Mouse (Mus musculus): ENCODE measurements around the gene Chchd1. TPM values are rescaled to one million over a fixed set of nuclear protein-coding genes. Genes with fewer than 3 reads are reported as not detected.

Gene Chchd1
- total and polyA plus RNA-seq, 3 experiments: 157 to 402 (median 184) TPM

DNA sequence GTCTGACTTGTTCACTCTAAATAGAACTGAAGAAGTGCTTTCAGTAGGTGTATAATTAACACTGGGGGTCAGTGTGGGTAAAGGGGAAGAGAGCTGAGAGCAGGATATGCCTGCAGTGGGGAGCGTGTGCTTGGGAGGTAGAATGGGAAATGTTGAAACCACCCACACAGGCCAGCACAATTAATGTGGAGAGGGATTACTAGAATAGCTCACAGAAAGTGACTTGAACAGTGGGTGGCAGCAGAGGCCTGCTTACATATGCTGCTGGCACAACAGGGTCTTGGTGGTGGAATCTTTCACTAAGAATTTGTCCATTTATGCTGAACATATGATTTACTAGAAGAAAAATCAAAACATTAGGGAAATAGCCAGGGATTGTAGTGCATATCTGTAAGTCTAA, 5.8 kb upstream of the Chchd1 start:
- H3K36me3 ChIP-seq (replicated peaks in 1 of 2; ENCODE audit: control insufficient read depth in 1 of 2, insufficient read depth in 1 of 2, low read length in 1 of 2): peaks cover 21 to 72% of the 10 kb centered on the region in 2 experiments

DNA sequence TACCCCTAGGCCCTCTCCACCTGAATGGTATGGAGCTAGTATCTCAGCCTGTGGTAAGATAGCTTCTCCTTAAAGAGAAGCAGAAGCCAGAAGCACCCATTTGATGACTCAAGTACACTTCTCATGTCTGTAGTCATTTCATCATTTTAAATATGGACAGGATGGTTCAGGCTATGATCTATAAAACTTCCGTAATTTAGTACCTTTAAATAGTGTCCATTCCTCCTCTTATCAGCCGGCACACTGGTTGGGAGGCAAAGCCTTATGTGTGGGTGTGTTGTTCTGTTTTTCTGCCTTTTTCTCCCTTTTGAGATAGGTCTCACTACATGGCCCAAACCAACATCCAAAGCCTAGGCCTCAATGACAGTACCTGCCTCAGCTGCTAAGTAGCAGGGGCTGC, 4.3 kb upstream of the Chchd1 start:
- H3K4me2 ChIP-seq (ENCODE audit: insufficient read depth, low read depth, poor library complexity, severe bottlenecking): 0 out of 2 replicates have a peak overlapping the region, but pooled peaks have one; percentile 4
- no peak for DNase-seq (ENCODE audit: extremely low read depth)
- H3K27me3 ChIP-seq (replicated peaks): no peaks in the 10 kb centered on the region
- dilution Hi-C loops (cut with MboI; ENCODE audit: extremely low pct_ligation_motif_present, extremely low pct_unique_long_range_greater_than_20kb, low sequenced_read_pairs): no loop called here
- H3K36me3 ChIP-seq (replicated peaks in 1 of 2; ENCODE audit: control insufficient read depth in 1 of 2, insufficient read depth in 1 of 2, low read length in 1 of 2): peaks cover 7 to 57% of the 10 kb centered on the region in 2 experiments
- no peak overlapping the region for H3K27ac ChIP-seq (ENCODE audit: insufficient read depth, low read depth)
- H3K4me3 ChIP-seq (replicated peaks in 1 of 3; ENCODE audit: low read depth in 2 of 3, low read length in 2 of 3, poor library complexity in 1 of 3): no peak overlapping the region
- 0 out of 2 replicates have a peak overlapping the region, but pooled peaks have one; percentile 20 for H3K9ac ChIP-seq (ENCODE audit: insufficient read depth, low read depth)
- no peaks in the 10 kb centered on the region for H3K9me3 ChIP-seq (replicated peaks; ENCODE audit: low read length)
- H3K79me2 ChIP-seq (replicated peaks; ENCODE audit: control insufficient read depth, extremely low read depth, insufficient read depth, poor library complexity, severe bottlenecking): peaks cover 79% of the 10 kb centered on the region
- in situ Hi-C loops (cut with MboI; ENCODE audit: low pct_ligation_motif_present, low pct_unique_long_range_greater_than_20kb, low sequenced_read_pairs): no loop called here
- H3K4me1 ChIP-seq (ENCODE audit: control insufficient read depth in 1 of 2, insufficient read depth in 2 of 2): peaks cover 18 to 65% of the 10 kb centered on the region in 2 experiments
- no peak for TF ChIP-seq KAT2A (IDR thresholded peaks at IDR 0.05; ENCODE audit: insufficient replicate concordance, low read length)
- TF ChIP-seq ETS1 (conservative IDR thresholded peaks at IDR 0.05; ENCODE audit: low read depth, low read length): no peak
- TF ChIP-seq CHD1 (IDR thresholded peaks at IDR 0.05; ENCODE audit: low read depth, low read length): no peak
- TF ChIP-seq MAX (IDR thresholded peaks at IDR 0.05; ENCODE audit: low read length): no peak
- TF ChIP-seq IRF4 (IDR thresholded peaks at IDR 0.05; ENCODE audit: low read depth, low read length): no peak
- no peak for TF ChIP-seq GABPA (IDR thresholded peaks at IDR 0.05; ENCODE audit: insufficient replicate concordance, low read depth, low read length)
- TF ChIP-seq NRF1 (IDR thresholded peaks at IDR 0.05; ENCODE audit: low read depth, low read length): no peak
- TF ChIP-seq JUN (IDR thresholded peaks at IDR 0.05; ENCODE audit: insufficient read depth, low read depth, low read length): no peak
- no peak for TF ChIP-seq EP300 (IDR thresholded peaks at IDR 0.05; ENCODE audit: low read length)
- TF ChIP-seq TBP (conservative IDR thresholded peaks at IDR 0.05; ENCODE audit: low read depth, low read length): no peak
- no peak for TF ChIP-seq USF1 (IDR thresholded peaks at IDR 0.05; ENCODE audit: low read depth, low read length)
- no peak for TF ChIP-seq TCF12 (IDR thresholded peaks at IDR 0.05; ENCODE audit: low read depth, low read length)
- TF ChIP-seq RAD21 (IDR thresholded peaks at IDR 0.05; ENCODE audit: low read depth, low read length): no peak
- no peak for TF ChIP-seq CTCF (conservative IDR thresholded peaks at IDR 0.05 in 1 of 2, IDR thresholded peaks at IDR 0.05 in 1 of 2; ENCODE audit: low read depth in 2 of 2, low read length in 2 of 2)
- TF ChIP-seq ZC3H11A (IDR thresholded peaks at IDR 0.05; ENCODE audit: low read depth, low read length): no peak
- no peak for TF ChIP-seq SMC3 (IDR thresholded peaks at IDR 0.05; ENCODE audit: low read depth, low read length)

More for the DNA sequence above, 5.8 kb upstream of the Chchd1 start:
- Histone ChIP-seq H3K27me3 (replicated peaks) (no peaks in the 10 kb centered on the region), H3K9ac (ENCODE audit: insufficient read depth, low read depth) (peak overlapping the region; percentile 79; the same call in 1 of the 2 replicates), H3K9me3 (replicated peaks; ENCODE audit: low read length) (no peaks in the 10 kb centered on the region), H3K4me1 (ENCODE audit: control insufficient read depth in 1 of 2, insufficient read depth in 2 of 2) (peaks cover 21 to 67% of the 10 kb centered on the region in 2 experiments), H3K4me2 (ENCODE audit: insufficient read depth, low read depth, poor library complexity, severe bottlenecking) (peak overlapping the region; percentile 90), H3K27ac (ENCODE audit: insufficient read depth, low read depth) (peak overlapping the region; percentile 24; the same call in 1 of the 2 replicates), H3K4me3 (replicated peaks in 1 of 3; ENCODE audit: low read depth in 2 of 3, low read length in 2 of 3, poor library complexity in 1 of 3) (no peak overlapping the region), H3K79me2 (replicated peaks; ENCODE audit: control insufficient read depth, extremely low read depth, insufficient read depth, poor library complexity, severe bottlenecking) (peaks cover 65% of the 10 kb centered on the region)
- dilution Hi-C loops (cut with MboI; ENCODE audit: extremely low pct_ligation_motif_present, extremely low pct_unique_long_range_greater_than_20kb, low sequenced_read_pairs) (no loop called here), in situ Hi-C loops (cut with MboI; ENCODE audit: low pct_ligation_motif_present, low pct_unique_long_range_greater_than_20kb, low sequenced_read_pairs) (no loop called here)
- DNase-seq (ENCODE audit: extremely low read depth): no peak
- no peak for TF ChIP-seq CHD2 (IDR thresholded peaks at IDR 0.05; ENCODE audit: low read length)
- TF ChIP-seq NRF1 (IDR thresholded peaks at IDR 0.05; ENCODE audit: low read depth, low read length): no peak
- TF ChIP-seq NELFE (IDR thresholded peaks at IDR 0.05; ENCODE audit: low read depth, low read length): no peak
- no peak for TF ChIP-seq USF2 (conservative IDR thresholded peaks at IDR 0.05; ENCODE audit: low read depth, low read length)
- TF ChIP-seq E2F4 (IDR thresholded peaks at IDR 0.05; ENCODE audit: insufficient replicate concordance, low read depth, low read length): no peak
- no peak for TF ChIP-seq KAT2A (IDR thresholded peaks at IDR 0.05; ENCODE audit: insufficient replicate concordance, low read length)
- TF ChIP-seq CTCF (conservative IDR thresholded peaks at IDR 0.05 in 1 of 2, IDR thresholded peaks at IDR 0.05 in 1 of 2; ENCODE audit: low read depth in 2 of 2, low read length in 2 of 2): peak in 1 of 2 experiments; percentile 61; a peak in 2 of 4 replicates
- TF ChIP-seq SMC3 (IDR thresholded peaks at IDR 0.05; ENCODE audit: low read depth, low read length): peak; percentile 28
- TF ChIP-seq ZKSCAN1 (IDR thresholded peaks at IDR 0.05; ENCODE audit: borderline replicate concordance, low read depth, low read length): no peak
- no peak for TF ChIP-seq MAX (IDR thresholded peaks at IDR 0.05; ENCODE audit: low read length)
- no peak for TF ChIP-seq BHLHE40 (IDR thresholded peaks at IDR 0.05; ENCODE audit: low read depth, low read length)
- no peak for TF ChIP-seq GABPA (IDR thresholded peaks at IDR 0.05; ENCODE audit: insufficient replicate concordance, low read depth, low read length)
- TF ChIP-seq TCF12 (IDR thresholded peaks at IDR 0.05; ENCODE audit: low read depth, low read length): no peak
- TF ChIP-seq RAD21 (IDR thresholded peaks at IDR 0.05; ENCODE audit: low read depth, low read length): peak; percentile 59
- no peak for TF ChIP-seq MAZ (IDR thresholded peaks at IDR 0.05; ENCODE audit: low read depth, low read length)
- TF ChIP-seq ZNF384 (IDR thresholded peaks at IDR 0.05; ENCODE audit: low read depth, low read length): no peak
